Mouse (Mus musculus) hindbrain, embryonic 13.5 days (tissue): ENCODE measurements at regions not wholly inside any gene's neighbourhood (a gene's known extent, or its start where the extent isn't known, plus 50 kb on each side); places are given as distances from the start of the nearest gene placed in this dataset.

Source experiments
- ATAC-seq: fragments of 200-750 bp; cut with Nextera tagmentation; 2 replicates; pipeline ENCODE4 v1.8.0; 2017; ENCODE audit warnings: moderate TSS enrichment; ENCODE audit not compliant: low FRiP score
- H3K27ac ChIP-seq: fragments of 300-500 bp; sonication (generic); 2 replicates; pipeline ENCODE4 v1.5.1; 2015; ENCODE audit warnings: inconsistent platforms, mild to moderate bottlenecking, moderate library complexity
- H3K27me3 ChIP-seq: fragments of 300-500 bp; sonication (generic); 2 replicates; pipeline ENCODE4 v1.6.1; 2015; ENCODE audit warnings: mild to moderate bottlenecking, inconsistent platforms
- H3K36me3 ChIP-seq: fragments of 300-500 bp; sonication (generic); 2 replicates; pipeline ENCODE4 v1.6.1; 2015; ENCODE audit warnings: mild to moderate bottlenecking, inconsistent platforms
- H3K4me1 ChIP-seq: fragments of 300-500 bp; sonication (generic); replicated peaks from 2 replicates; pipeline ENCODE4 v1.6.1; 2015; ENCODE audit warnings: inconsistent platforms
- H3K4me2 ChIP-seq: fragments of 300-500 bp; sonication (generic); 2 replicates; pipeline ENCODE4 v1.6.1; 2015; ENCODE audit warnings: inconsistent platforms, mild to moderate bottlenecking, moderate library complexity
- H3K4me3 ChIP-seq: fragments of 300-500 bp; sonication (generic); 2 replicates; pipeline ENCODE4 v1.5.1; 2015; ENCODE audit warnings: mild to moderate bottlenecking, inconsistent platforms
- H3K9ac ChIP-seq: fragments of 300-500 bp; sonication (generic); 2 replicates; pipeline ENCODE4 v1.6.1; 2015; ENCODE audit warnings: mild to moderate bottlenecking, inconsistent platforms
- H3K9me3 ChIP-seq: fragments of 300-500 bp; sonication (generic); 2 replicates; pipeline ENCODE4 v1.6.1; 2016; ENCODE audit warnings: inconsistent platforms
- WGBS: fragments of 180-500 bp; shearing (Covaris S2); methylation state at CpG from one replicate; pipeline ENCODE4 v1.1.7; 2015; 5-methylcytosine and 5-hydroxymethylcytosine counted together

DNA sequence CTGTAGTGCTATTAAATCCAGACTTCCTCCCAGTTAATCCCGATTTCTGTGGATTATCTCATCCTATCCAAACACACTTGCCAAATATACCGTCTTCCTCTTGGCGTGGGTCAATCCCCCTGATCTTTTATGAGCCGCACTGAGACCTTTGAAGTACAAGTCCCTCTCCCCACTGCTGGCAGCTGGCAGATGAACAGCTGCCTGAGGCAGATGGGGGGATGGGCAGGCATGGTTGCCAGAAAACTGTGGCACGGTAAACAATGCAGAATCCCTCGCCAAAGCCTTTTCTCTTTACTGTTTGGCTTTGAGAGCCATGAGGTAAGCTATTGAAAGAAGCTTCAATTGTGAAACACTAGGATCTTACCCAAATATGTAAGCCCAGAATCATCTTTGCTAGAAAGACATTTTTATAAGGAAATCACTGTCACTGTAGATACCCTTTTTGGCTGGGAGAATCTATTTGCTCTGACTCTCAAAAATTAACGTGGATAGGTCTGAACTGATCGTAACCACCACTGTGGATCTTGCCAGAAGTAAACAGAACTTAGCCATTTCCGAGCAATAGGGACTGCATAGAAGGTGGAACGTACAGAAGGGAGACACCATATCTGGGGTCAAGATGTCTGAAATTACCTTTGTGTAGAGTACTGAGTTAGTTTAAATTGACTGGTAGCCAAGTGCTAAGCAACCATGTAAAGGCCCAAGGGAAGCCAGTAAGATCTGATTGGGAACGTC, 221.5 kb downstream of the Ahr start:
- ATAC-seq, result peak; percentile 80
- no peaks in the 10 kb centered on the region for H3K36me3 ChIP-seq
- WGBS, result 46% methylated on average over 11 of the region's 11 CpGs
- H3K4me3 ChIP-seq, result no peak overlapping the region
- H3K4me1 ChIP-seq, result no peaks in the 10 kb centered on the region; the same call in 1 of the 2 replicates
- no peak overlapping the region for H3K4me2 ChIP-seq
- no peaks in the 10 kb centered on the region for H3K27me3 ChIP-seq
- peak overlapping the region; percentile 44 for H3K27ac ChIP-seq
- no peaks in the 10 kb centered on the region for H3K9me3 ChIP-seq
- no peak overlapping the region for H3K9ac ChIP-seq

DNA sequence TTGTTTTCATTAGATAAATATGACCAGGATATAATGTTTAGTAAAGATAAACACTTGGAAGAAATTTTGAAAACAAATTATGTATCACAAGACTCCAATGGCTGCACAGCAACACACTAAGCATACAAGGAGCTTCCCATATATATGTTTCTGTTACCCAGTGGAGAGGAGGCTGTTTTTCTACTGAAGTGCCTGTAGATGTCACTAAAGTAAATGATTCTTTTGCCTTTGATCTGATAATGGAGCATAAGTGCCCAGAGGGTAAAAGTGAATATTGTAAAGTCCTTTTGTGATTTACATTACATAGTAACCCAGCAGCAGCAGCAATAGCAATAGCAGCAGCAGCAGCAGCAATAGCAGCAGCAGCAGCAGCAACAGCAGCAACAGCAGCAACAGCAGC, 226.3 kb downstream of the Ahr start:
- no peak for ATAC-seq
- Histone ChIP-seq H3K4me3 (no peak overlapping the region), H3K4me1 (no peaks in the 10 kb centered on the region; the same call in 1 of the 2 replicates), H3K4me2 (no peak overlapping the region), H3K9ac (no peak overlapping the region), H3K9me3 (no peaks in the 10 kb centered on the region), H3K27me3 (no peaks in the 10 kb centered on the region), H3K36me3 (no peaks in the 10 kb centered on the region), H3K27ac (no peak overlapping the region)

DNA sequence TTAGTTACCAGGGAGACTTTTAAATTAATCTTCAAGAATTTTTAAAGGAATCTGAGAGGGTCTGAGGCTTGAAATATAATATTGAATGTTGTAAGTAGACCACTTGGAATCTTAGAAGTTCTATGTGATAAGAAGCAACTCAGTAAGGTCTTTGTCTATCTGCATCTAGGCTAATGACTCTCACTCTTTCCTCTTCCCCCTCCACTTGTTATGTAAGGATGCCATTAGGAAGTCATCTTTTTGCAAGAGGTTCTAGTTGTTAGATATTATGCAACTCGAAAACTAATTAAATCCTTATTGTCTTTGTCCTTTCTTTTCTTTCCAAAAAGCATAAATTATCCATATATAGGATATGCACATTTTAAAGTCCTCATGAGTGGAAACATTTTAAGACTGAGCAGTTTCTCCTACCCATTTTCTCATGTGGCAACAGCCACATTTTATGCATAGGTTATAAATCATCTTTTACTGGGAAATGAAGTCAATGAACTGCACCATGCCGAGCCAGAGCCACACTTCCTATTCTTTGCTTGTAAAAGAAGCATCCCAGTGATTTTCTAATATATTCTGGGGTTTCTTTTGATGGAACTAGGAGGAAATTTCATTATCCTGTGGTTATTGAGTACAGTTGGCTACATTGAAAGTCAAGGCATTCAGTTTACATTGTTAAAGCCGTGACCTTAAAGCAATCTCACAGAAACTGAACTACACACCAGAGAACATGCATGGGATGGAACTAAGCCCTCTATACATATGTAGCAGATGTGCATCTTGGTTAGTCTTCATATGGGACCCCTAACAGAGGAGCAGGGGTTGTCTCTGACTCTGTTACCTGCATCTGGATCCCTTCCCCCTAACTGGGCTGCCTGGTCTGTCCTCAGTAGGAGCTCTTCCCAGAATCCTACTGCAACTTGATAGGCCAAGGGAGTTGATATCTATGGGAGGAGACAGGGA, 230.8 kb downstream of the Ahr start:
- Histone ChIP-seq H3K9me3 (no peaks in the 10 kb centered on the region), H3K27me3 (no peaks in the 10 kb centered on the region), H3K4me1 (no peaks in the 10 kb centered on the region), H3K27ac (no peak overlapping the region), H3K9ac (no peak overlapping the region), H3K4me3 (no peak overlapping the region), H3K4me2 (no peak overlapping the region), H3K36me3 (no peaks in the 10 kb centered on the region)
- ATAC-seq, result no peak
- 73% methylated on average over 3 of the region's 3 CpGs for WGBS

DNA sequence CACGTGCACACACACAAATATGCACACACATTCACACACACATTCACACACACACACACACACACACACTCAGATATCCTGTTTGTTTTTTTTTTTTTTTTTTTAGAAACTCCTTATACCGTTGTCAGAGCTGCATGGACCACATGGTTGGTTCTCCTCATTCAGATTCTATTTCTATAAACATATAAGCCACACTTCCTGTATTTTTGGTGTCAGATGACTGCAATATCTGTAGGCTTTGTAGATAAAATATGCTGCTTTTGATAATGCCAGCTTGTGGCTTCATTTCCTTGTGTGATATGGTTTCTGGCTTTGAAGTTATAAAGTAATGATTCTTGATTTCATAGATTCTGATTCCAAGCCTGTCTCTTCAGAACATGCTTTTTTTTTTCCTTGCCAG, 231.7 kb downstream of the Ahr start:
- 91% methylated on average over 2 of the region's 2 CpGs for WGBS
- H3K4me1 ChIP-seq, result no peaks in the 10 kb centered on the region
- no peaks in the 10 kb centered on the region for H3K27me3 ChIP-seq
- H3K27ac ChIP-seq, result no peak overlapping the region
- no peaks in the 10 kb centered on the region for H3K36me3 ChIP-seq
- no peak overlapping the region for H3K9ac ChIP-seq
- H3K9me3 ChIP-seq, result no peaks in the 10 kb centered on the region
- no peak overlapping the region for H3K4me2 ChIP-seq
- ATAC-seq, result no peak
- no peak overlapping the region for H3K4me3 ChIP-seq

DNA sequence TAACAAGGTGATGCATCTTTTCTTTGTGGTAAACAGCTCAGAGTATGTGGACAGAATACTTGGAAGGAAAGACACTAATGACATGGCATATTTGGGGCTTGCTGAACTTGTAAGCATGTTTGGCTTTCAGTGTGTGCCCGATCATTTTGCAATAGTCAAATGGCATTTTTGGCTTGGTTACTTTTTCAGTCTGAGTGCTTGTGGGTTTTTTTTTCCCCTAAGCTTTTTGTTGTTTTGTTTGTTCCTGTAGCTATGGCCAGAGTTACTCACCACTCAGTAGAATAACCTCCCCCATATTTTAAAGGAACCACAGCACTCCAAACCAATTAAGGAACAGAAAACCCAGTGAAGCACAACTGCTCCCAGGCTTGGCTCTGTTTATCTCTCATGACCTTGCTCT, 240.2 kb downstream of the Ahr start:
- Histone ChIP-seq H3K9ac (no peak overlapping the region), H3K4me3 (no peak overlapping the region), H3K4me2 (no peak overlapping the region), H3K4me1 (no peaks in the 10 kb centered on the region), H3K36me3 (no peaks in the 10 kb centered on the region), H3K27ac (no peak overlapping the region), H3K9me3 (no peaks in the 10 kb centered on the region), H3K27me3 (no peaks in the 10 kb centered on the region)
- ATAC-seq, result no peak
- WGBS, result 94% methylated on average over 1 of the region's 1 CpGs

DNA sequence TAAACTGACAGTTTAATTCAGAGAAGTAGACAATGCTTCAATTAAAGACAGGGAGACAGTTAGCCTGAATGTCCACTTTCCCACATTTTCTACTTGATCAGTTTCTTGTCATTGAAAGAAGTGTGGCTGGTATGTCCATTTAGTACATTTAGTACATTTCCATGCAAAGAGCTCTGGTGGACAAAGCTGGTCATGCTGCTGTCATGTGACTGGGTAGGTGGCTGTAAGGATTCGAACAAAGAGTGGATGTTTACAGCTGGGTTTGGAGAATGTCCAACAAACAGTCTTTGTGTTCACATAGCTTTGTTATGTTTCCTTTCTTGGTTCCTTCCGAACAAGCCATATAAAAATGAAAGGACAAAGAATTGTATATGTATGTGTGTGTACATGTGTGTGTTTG, 241.3 kb downstream of the Ahr start:
- 78% methylated on average over 2 of the region's 2 CpGs for WGBS
- no peak overlapping the region for H3K9ac ChIP-seq
- H3K27ac ChIP-seq, result no peak overlapping the region
- H3K9me3 ChIP-seq, result no peaks in the 10 kb centered on the region
- no peak for ATAC-seq
- H3K4me1 ChIP-seq, result no peaks in the 10 kb centered on the region
- no peak overlapping the region for H3K4me2 ChIP-seq
- H3K27me3 ChIP-seq, result no peaks in the 10 kb centered on the region
- H3K4me3 ChIP-seq, result no peak overlapping the region
- H3K36me3 ChIP-seq, result no peaks in the 10 kb centered on the region

DNA sequence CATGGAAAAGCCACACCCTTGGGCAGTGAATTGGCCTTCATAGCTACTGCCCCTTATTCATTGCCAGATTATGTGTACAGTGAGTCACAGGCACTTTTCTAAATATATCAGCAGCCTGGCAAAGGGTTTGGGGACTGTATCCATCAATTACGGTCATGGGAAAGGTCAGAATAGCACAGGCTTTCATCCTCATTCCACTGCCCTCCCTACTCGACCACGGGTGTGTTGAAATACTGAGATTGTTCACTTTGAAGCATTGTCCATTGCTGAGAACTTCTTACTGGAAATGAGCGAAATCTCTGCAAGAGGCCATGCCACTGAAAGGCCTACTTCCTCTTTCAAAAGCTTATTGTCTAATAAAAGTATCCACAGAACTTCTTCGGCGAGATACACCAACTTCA, 242.9 kb downstream of the Ahr start:
- WGBS, result 86% methylated on average over 6 of the region's 6 CpGs
- Histone ChIP-seq H3K36me3 (no peaks in the 10 kb centered on the region), H3K9ac (no peak overlapping the region), H3K27me3 (no peaks in the 10 kb centered on the region), H3K4me1 (no peaks in the 10 kb centered on the region), H3K27ac (no peak overlapping the region), H3K9me3 (no peaks in the 10 kb centered on the region), H3K4me3 (no peak overlapping the region), H3K4me2 (no peak overlapping the region)
- no peak for ATAC-seq

DNA sequence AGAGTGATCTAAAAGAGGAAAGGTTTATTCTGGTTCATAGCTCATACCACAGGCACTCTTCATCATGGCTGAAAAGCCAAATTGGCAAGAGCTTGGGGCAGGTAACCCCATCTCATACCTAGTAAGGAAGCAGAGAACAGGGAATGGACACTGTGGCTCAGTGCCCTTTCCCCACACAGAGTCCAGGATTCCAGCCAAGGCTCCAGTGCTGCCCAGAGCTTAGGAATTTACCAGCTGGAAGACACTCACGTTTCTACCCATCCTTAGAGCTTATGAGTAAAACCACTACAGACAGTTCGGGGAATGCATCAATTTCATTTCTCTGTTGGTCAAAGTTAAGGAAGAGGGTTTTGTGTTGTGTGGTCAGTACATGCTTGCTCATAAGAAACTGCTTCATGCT, 241.0 kb downstream of the Snx13 start:
- H3K36me3 ChIP-seq, result no peaks in the 10 kb centered on the region
- no peaks in the 10 kb centered on the region for H3K9me3 ChIP-seq
- no peak overlapping the region for H3K27ac ChIP-seq
- no peak overlapping the region for H3K4me2 ChIP-seq
- 0 out of 2 replicates have a peak, but pooled peaks cover 2% of the 10 kb centered on the region for H3K4me1 ChIP-seq
- H3K4me3 ChIP-seq, result no peak overlapping the region
- ATAC-seq, result no peak
- WGBS, result 96% methylated on average over 2 of the region's 2 CpGs
- no peak overlapping the region for H3K9ac ChIP-seq
- no peaks in the 10 kb centered on the region for H3K27me3 ChIP-seq

DNA sequence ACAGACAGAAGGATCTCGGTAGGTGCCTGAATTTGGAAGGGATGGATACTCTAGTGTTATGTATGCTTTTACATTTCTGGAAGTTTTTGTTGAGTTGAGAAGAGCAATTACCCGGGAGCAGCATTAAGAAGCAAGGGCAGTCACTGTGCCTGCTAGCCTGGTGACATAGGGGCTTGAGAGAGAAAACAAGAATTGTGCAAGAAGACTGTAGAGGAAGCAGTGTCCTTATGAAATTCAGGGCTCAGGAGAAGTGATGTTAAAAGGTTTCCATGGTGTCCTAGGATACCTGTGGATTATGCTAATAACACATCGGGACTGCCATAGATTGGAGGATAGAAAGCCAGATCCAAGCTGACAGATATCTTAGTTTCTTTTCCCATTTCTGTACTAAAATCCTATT, 240.6 kb downstream of the Snx13 start:
- Histone ChIP-seq H3K36me3 (no peaks in the 10 kb centered on the region), H3K9ac (no peak overlapping the region), H3K4me1 (0 out of 2 replicates have a peak, but pooled peaks cover 2% of the 10 kb centered on the region), H3K9me3 (no peaks in the 10 kb centered on the region), H3K4me3 (no peak overlapping the region), H3K27ac (no peak overlapping the region), H3K4me2 (no peak overlapping the region), H3K27me3 (no peaks in the 10 kb centered on the region)
- ATAC-seq, result no peak
- WGBS, result 79% methylated on average over 3 of the region's 3 CpGs

DNA sequence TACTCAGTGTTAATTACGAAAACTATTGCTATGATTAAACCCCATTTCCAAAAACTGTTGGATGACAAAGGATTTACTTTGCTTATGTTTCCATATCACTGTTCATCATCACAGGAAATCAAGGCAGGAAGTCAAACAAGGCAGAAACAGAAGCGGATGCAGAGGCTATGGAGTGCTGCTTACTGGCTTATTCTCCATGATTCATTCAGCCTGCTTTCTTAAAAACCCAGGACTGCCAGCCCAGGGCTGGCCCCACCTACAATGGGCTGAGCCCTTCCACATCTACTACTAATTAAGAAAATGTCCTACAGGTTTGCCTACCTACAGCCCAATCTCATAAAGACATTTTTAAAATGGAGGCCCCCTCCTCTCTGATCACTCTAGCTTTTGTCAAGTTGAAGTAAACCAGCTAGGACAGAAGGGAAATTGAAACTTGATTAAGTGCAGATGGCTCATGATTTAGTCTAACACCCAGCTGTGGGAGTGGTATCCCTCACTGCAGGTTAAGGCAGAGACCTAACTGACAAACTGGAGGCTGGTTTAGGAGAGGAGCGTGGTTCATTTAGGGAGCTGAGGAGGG, 240.1 kb downstream of the Snx13 start:
- no peak for ATAC-seq
- Histone ChIP-seq H3K9me3 (no peaks in the 10 kb centered on the region), H3K9ac (no peak overlapping the region), H3K27me3 (no peaks in the 10 kb centered on the region), H3K4me2 (no peak overlapping the region), H3K4me1 (0 out of 2 replicates have a peak, but pooled peaks cover 2% of the 10 kb centered on the region), H3K27ac (no peak overlapping the region), H3K4me3 (no peak overlapping the region), H3K36me3 (no peaks in the 10 kb centered on the region)
- WGBS, result 90% methylated on average over 3 of the region's 3 CpGs

DNA sequence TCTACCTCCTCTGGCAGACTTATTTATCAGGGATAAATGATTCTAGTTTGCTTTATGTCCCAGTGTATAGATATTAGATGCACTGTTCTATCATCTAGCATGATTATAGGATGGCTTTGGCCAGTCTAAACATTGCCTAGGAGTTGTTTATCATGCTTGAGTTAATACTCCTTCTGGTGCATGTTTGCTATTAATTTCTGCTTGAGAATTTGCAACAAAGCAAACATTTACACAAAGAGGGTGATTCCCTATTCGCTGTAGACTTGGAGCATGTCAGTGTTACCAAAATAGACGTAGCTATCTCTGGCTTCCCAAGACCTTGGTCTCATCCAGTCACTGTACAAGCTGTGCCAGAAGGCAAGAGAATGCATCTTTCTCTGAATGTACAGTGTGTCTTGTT, 237.4 kb downstream of the Snx13 start:
- Histone ChIP-seq H3K36me3 (no peaks in the 10 kb centered on the region), H3K4me3 (no peak overlapping the region), H3K27ac (no peak overlapping the region), H3K9ac (no peak overlapping the region), H3K9me3 (no peaks in the 10 kb centered on the region), H3K4me2 (no peak overlapping the region), H3K27me3 (no peaks in the 10 kb centered on the region), H3K4me1 (0 out of 2 replicates have a peak, but pooled peaks cover 2% of the 10 kb centered on the region)
- ATAC-seq, result no peak
- 80% methylated on average over 2 of the region's 2 CpGs for WGBS

DNA sequence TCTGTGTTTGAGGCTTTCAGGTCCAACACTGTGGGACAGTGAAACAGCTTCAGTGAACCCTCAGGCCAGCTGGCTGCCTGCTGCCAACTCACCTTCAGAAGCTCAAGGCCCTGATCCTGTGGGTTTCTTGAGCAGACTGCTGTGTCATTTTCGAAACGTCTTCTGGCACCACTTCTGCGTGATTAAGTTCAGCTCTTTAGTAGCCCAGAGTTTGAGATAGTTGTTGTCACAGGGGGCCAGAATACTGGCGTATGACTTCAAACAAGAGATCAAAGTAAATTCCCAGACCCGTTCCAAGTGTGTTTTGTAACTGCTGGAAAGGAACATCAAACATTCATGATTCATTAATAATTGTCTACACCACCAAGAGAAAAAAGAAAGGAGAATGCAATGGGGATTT, 236.9 kb downstream of the Snx13 start:
- no peak for ATAC-seq
- H3K36me3 ChIP-seq, result no peaks in the 10 kb centered on the region
- WGBS, result 60% methylated on average over 5 of the region's 5 CpGs

More for the DNA sequence above, 236.9 kb downstream of the Snx13 start:
- Histone ChIP-seq H3K4me3 (no peak overlapping the region), H3K4me1 (0 out of 2 replicates have a peak, but pooled peaks cover 2% of the 10 kb centered on the region), H3K9me3 (no peaks in the 10 kb centered on the region), H3K27ac (no peak overlapping the region), H3K4me2 (no peak overlapping the region), H3K27me3 (no peaks in the 10 kb centered on the region), H3K9ac (no peak overlapping the region)
